Mouse (Mus musculus): ENCODE measurements around the gene Larp1.
"Not testable (repeated sequence)": the region's sequence is repeated elsewhere in the genome, so short reads cannot be mapped to it uniquely, and the experiment has no call there.

Larp1 gene

DNA sequence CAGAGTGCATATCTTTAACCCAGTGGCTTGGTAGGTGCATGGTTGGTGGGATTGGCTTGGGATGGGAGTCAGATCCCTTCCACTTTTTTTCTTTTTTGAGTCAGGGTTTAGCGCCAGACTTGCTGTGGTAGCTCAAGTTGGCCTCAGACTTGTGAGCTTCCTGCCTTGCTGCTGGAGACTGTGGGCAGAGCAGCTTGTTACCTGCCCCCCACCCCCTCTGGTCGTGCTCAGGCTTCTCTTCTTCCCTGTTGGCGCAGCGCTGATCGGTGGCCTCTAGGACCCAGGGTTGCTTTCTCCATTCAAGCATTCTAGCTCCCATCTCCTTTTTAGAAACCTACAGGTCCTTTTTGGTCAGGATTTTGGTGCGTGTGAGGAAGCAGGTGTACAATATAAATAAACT is 22.3 kb downstream of the Larp1 start:
- no peak for DNase-seq

GRCm38 (mm10) chr11:58033635-58034034 is 24.8 kb downstream of the Larp1 start:
- no peak for DNase-seq

DNA sequence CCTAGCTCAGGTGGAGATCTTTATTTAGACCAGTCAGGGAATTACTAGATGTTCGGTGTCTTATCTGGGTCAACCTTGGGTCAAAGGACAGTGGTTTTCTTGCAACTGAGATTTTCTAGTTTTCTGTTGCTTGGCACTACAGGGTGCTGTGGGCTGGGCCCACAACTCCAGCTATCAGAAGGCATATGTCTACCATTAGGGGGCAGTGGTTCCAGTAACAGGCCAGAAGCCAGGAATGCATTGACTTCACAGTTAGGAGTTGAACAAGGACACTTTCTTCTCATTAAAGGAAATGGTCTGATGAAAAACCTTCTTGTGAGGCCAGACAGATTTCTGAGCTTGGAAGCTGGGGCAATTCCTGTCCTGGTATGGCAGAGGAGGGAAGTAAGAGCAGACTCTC is 30.2 kb downstream of the Larp1 start:
- DNase-seq = no peak

- no peak for DNase-seq
These were observed 34.1 kb downstream of the Larp1 start for GRCm38 (mm10) chr11:58042861-58043431.

DNA sequence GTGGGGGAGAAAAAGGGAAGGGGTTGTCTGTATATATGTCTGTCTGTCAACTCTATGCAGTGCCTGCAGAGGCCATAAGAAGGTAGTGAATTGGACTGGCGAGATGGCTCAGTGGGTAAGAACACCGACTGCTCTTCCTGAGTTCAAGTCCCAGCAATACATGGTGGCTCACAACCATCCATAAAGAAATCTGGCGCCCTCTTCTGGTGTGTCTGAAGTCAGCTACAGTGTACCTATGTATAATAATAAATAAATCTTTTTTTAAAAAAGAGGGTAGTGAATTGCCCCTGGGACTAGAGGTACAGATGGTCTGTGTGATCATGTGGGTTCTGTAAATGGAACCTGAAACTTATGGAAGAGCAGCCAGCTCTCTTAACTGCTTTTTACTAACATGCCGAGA is 37.6 kb downstream of the Larp1 start:
- no peak for DNase-seq

DNA sequence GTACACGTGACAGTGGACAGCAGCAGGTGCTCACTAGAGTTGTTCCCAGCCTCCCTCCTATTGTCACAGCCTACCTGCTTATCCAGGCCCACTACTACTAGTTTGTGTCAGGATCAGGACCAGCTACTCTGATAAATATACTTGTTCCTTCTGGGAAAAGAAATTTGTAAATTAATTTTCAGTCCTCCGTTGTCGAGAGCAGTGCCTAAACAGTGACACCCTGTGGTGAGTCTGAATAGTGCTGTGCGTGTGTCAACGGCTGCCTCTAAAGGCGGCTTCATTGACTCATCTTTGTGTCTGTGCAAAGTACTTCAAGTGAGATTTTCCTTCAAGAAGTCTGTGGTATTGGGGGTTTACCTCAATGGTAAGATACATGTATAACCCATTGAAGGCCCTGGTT is 48.6 kb downstream of the Larp1 start:
- DNase-seq = no peak

GRCm38 (mm10) chr11:58059752-58060151 is 50.9 kb downstream of the Larp1 start:
- DNase-seq = not testable (repeated sequence)

DNA sequence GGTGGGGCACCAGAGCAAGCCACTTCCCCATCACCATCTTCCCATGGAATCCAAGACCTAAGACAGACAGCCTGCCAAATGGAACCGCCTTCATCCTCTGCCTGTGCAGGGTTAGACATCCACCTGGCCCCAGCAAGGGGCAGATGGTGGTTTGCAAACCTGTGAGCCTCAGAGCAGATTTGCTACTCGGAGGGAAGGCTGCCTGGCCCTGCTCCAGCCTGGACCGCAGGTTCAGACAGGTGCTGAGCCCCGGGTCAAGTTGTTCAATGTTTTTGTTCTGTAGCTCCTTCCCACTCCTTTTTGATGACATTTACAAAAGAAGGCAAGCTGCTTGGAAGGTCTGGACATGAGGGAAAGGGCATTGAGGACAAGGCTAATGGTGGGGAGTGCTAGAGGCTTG is 52.4 kb downstream of the Larp1 start:
- DNase-seq = not testable (repeated sequence)

- no peak for DNase-seq
These were observed 53.7 kb downstream of the Larp1 start for GRCm38 (mm10) chr11:58062586-58062985.

DNA sequence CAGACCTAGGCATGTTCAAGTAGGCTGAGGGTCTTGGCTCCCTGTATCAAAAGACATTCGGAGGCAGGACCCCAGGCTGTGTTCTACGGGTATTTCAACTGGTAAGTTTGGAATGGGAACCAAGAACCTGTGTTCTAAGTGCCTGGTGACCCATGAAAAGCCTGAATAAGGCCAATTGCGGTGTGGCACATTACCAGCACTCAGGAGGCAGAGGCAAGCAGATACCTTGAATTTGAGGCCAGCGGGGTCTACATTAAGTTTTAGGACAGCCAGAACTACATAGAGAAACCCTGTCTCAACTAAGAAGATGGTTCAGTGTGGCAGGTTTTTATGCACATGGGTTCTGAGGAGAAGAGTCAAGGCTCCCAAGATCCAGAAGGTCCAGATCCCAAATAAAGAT is 56.2 kb downstream of the Larp1 start:
- no peak for DNase-seq

- DNase-seq = no peak
These were observed 64.1 kb downstream of the Larp1 start for GRCm38 (mm10) chr11:58072978-58073377.

DNA sequence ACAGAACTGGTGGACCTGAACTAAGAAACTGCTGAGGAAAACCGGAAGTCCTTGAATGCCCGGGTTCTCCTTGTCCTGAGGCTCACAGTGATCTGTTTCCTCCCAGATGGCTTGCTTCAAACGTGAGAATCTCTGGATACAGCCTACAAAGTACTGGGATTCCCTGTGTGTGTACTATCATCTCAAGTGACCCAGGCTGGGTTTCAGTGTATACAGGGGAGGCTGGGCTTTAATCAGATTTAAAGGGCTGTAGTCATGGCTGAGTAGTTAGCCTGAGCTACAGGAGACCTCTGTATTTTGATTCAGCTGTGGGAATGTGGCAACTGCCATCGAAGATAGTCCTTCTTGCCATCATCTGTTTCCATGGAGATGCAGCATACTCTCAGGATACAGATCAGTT is 68.4 kb downstream of the Larp1 start:
- DNase-seq = no peak

DNA sequence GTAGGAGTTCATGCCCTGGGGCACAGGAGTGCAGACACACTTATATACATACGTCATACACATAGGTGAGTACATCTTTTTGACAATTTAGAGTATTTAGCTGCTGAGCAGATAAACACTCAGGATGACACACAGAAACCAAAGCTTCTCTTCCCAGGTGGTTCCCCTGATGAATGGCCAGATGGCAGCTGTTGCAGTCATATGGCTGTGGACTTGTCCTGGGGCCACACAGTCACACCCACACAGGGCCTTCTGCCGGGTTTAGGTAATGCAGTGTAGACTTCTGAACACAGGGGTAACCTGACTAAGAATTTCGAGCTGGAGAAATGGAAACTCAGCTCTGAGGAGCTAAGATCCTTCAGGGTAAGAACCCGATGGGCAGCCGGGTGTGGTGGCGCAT is 72.9 kb downstream of the Larp1 start:
- DNase-seq = no peak

DNA sequence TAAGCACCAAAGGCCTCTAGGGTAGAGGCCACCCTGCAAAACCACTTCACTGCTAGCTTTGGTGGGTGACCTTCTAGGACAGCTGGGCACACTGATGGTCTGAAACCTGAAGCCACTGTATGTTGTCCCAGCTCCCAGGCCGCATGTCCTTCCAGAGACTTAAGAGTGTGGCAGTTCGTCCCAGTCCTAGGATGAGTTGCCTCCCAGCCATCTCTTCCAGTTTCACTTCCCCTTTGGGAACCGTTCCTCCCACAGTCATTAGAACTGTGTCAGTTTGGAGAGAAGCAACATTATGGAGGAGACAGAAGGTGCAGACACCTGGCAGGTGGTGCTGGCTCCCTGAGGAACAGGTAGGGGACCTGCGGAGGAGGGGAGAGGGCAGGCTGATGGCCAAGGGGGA is 83.7 kb downstream of the Larp1 start:
- DNase-seq = no peak

- no peak for DNase-seq
These were observed 84.2 kb downstream of the Larp1 start, which contains the start of gene Gm12248 for GRCm38 (mm10) chr11:58093021-58093528. Gm12248 (minus strand) TSS chr11:58093134.

DNA sequence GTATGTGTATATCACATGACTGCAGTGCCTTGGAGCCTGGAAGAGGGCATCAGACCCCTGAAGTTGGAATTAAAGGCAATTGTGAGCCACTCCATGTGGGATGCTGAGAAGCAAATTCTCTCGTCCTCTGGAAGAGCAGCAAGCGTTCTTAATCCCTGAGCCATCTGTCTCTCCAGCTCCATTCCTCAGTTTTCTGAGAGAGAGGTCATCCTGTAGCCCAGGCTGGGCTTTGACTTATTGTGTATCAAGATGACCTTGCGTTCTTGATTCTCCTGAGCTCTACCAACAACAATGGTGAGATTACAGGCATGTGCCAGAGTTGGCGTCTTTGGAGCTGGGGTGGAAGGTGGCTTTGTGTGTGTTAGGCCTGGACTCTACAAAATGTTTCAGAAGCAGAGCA is 85.9 kb downstream of the Larp1 start:
- no peak for DNase-seq

GRCm38 (mm10) chr11:58095561-58095960 is 86.7 kb downstream of the Larp1 start:
- no peak for DNase-seq

- DNase-seq = peak; percentile 59 to 80
These were observed 87.3 kb downstream of the Larp1 start for GRCm38 (mm10) chr11:58096160-58096559.

DNA sequence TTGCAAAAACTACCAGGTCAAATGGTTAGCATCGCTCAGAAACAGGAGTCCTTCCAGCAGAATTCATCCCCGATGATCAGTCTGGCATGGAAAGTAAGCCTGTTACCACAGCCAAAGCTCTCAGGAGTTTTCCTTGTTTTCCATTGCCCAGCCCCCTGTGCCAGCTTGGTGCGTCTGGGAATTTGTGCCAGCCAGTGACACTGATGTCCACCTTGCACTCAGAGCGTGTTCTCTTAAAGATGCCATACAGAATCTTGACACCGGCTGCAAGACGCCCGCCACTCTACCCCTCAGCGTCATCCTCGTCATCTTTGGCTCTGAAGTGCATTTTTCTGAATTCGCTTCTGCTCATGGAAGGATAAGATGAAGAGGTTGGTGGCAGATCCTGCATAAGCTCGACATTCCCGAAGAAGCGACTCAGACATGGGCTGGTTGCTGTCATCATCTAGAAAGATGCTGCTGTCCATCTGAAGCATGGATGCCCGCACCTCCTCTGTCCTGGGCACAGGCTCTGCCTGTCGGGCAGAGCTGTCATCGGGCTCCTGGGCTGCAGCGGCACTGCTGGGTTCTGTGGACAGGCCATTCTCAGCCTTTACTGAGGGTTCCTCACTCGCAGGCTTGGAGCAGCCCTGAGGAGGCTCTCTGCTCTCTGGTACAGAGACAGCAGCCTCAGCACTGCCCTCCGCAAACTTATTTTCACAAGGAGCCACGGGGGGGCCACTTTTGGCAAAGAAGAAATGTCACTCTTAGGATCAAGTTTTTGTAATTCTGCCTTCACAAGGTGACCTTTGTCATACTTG is 88.2 kb downstream of the Larp1 start:
- DNase-seq = peak; percentile 10 to 18

- DNase-seq = peak; percentile 27 to 48
These were observed 88.9 kb downstream of the Larp1 start for GRCm38 (mm10) chr11:58097621-58098365.

- DNase-seq = peak in 1 of 2 experiments; percentile 37
These were observed 89.5 kb downstream of the Larp1 start for GRCm38 (mm10) chr11:58098366-58098720.

DNA sequence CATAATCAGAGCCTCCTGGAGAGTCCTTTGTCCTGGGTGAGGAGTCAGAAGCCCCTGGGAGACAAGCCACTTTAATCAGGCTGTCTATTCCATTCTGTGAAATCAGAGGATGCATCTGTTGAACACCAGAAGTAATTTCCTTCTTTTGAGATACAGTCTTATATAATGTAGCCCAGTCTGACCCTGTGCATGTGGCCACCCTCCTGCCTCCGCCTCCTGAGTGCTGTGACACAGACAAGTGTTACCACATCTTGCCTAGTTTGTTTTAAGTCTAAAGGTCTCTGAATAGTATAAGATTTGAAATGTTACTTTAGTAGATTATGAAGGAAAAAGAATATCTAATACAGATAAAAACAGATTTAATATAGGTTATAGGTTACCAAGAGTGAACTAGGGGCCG is 91.1 kb downstream of the Larp1 start:
- no peak for DNase-seq

- DNase-seq = no peak
These were observed 92.4 kb downstream of the Larp1 start for GRCm38 (mm10) chr11:58101194-58101720.
